Mouse (Mus musculus): Measurements from ENCODE around the gene Akr1b3.

The Akr1b3 gene

DNA sequence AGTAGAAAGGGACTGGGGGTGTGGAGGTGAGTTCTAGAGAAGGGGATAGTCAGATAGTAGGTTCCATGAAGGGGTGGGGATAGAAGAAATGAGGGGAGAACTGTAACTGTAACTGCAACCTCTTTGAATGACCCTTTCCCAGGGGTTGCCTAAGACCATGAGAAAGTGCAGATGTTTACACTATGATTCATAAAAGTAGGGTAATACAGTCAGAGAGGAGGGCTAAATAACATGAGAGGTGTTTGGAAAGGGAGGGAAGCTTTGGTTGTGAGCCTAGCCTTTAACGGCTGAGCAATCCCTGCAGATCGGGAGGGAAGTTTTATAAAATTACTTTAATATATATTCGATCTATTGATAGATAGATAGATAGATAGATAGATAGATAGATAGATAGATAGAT, 20.2 kb downstream of the Akr1b3 start:
- Histone ChIP-seq H3K36me3 (ENCODE audit: control insufficient read depth, insufficient read depth, low read length, poor library complexity, severe bottlenecking) (no peaks in the 10 kb centered on the region), H3K27me3 (ENCODE audit: control insufficient read depth, insufficient read depth, low read length, poor library complexity, severe bottlenecking) (no peaks in the 10 kb centered on the region)
- no peak for DNase-seq (ENCODE audit: low read depth, low spot score)

DNA sequence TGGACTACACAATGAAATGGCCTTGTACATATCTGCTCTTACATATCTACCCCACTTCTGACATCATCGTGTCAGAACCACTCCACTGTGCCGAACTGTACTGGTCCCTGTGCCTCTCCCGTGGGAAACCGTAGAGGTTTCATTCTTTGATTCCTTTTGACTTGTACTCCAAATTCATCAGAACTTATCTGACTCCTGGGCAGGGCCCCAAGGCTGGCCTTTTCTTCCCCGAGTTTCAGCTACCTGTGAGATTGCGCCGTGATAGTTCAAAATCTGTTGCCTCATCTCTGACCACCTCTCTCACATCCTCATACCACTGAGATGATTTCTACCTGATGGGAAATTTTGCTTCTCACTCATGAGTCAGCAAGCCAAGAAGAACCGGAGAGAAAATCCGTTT, 21.8 kb downstream of the Akr1b3 start:
- Histone ChIP-seq H3K27me3 (ENCODE audit: control insufficient read depth, insufficient read depth, low read length, poor library complexity, severe bottlenecking) (no peaks in the 10 kb centered on the region), H3K36me3 (ENCODE audit: control insufficient read depth, insufficient read depth, low read length, poor library complexity, severe bottlenecking) (no peaks in the 10 kb centered on the region)
- DNase-seq (ENCODE audit: low read depth, low spot score): no peak

DNA sequence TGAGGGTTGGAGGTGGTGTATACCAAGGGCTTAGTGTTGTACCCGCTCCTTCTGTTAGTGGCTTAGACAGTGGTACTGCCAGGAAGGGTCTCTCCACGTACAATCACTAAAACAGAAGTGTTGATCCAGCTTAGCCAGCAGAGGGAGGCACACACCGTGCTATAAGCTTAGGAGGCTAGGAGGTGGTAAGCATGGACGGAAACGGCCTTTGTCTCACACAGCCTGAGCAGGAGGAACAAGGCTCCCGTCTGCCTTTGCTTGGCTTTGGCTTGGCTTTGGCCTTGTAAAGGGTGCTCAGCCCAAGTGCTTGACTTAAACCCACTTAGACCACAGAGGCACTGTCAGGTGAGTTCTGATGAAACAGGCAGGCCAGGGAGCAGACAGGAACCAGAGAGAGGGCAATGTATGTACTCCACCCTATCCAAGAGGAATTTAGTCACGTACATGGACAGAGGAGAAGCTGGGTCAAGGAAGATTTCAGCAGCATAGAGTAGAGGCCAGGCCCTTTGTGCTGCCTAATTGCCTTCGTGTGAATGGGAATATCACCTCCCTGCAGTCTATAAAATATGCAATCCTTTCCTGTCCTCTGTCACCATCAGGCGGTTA, 24.3 kb downstream of the Akr1b3 start:
- DNase-seq (ENCODE audit: low read depth, low spot score): peak; percentile 83

DNA sequence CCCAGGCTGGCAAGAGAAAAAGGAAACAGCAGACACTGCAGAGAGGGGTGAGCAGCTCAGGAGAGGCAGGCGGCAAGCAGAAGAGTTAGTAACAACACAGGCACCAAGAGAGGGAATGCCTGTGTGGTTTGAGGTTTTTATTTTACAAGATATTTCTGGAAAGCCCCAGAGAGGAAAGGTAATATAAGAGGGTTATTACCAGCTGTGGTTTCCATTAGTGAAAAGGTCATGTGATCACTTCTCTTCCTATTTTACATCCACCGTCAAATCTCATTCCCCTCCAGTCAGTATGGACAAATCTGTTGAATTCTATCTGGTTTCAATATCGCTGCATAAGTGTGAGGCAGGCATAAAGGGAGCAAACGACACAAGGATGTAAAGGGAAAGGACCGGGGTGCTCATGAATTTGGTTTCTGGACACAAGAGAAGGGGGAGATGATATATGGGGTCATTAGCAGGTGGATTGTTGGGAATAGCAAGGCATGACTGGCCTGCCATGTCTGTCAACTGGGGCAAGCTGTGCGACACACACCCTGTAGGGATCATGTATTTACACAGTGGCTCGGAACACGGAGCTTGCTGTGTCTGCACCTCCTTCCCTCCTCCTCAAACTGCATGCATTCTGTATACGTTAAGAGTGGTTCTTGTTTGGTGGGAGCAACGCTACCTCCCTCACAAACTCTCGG, 24.9 kb downstream of the Akr1b3 start:
- Histone ChIP-seq H3K27me3 (ENCODE audit: control insufficient read depth, insufficient read depth, low read length, poor library complexity, severe bottlenecking) (no peaks in the 10 kb centered on the region), H3K36me3 (ENCODE audit: control insufficient read depth, insufficient read depth, low read length, poor library complexity, severe bottlenecking) (no peaks in the 10 kb centered on the region)
- DNase-seq (ENCODE audit: low read depth, low spot score): no peak

More for the DNA sequence above, 24.3 kb downstream of the Akr1b3 start:
- no peaks in the 10 kb centered on the region for H3K27me3 ChIP-seq (ENCODE audit: control insufficient read depth, insufficient read depth, low read length, poor library complexity, severe bottlenecking)
- H3K36me3 ChIP-seq (ENCODE audit: control insufficient read depth, insufficient read depth, low read length, poor library complexity, severe bottlenecking): no peaks in the 10 kb centered on the region

DNA sequence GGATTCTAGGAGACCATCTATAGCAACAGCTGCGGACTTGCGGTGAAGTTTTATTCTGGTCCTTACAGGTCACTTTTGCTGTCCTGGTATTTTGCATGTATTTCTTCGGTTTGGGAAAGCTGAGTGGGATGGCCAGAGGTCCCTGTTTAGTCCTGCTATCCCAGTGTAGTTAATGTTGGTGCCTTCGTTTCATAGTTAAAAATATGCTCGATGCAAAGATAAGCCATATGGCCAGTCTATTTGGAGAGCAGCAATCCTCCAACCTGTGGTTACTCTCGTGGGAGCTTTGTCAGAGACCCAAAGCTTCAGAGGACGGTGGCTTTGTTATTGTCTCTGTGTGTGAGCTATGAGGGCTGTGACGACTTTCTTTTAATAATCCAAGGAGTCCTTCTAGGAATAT, 26.6 kb downstream of the Akr1b3 start:
- Histone ChIP-seq H3K36me3 (ENCODE audit: control insufficient read depth, insufficient read depth, low read length, poor library complexity, severe bottlenecking) (no peaks in the 10 kb centered on the region), H3K27me3 (ENCODE audit: control insufficient read depth, insufficient read depth, low read length, poor library complexity, severe bottlenecking) (no peaks in the 10 kb centered on the region)
- DNase-seq (ENCODE audit: low read depth, low spot score): no peak

DNA sequence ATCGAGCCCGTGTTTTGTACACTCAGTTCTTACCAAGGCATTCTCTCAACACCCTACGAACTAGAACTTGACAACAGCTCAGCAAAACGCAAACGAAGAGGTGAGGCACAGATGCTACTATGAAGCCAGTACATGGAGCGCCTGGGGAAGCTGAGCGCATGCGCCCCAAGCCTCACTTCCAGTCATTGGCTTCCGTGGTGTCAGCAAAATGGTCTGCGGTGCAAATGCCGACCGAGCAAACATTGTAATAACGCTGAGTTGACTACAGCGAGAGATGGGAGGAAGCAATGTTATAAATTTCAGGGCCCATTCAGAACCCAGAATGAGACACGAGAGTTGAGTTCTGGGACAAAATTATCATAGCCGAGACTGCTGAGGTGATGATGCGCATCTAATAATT, 27.2 kb downstream of the Akr1b3 start:
- H3K27me3 ChIP-seq (ENCODE audit: control insufficient read depth, insufficient read depth, low read length, poor library complexity, severe bottlenecking): no peaks in the 10 kb centered on the region
- no peak for DNase-seq (ENCODE audit: low read depth, low spot score)
- H3K36me3 ChIP-seq (ENCODE audit: control insufficient read depth, insufficient read depth, low read length, poor library complexity, severe bottlenecking): no peaks in the 10 kb centered on the region

DNA sequence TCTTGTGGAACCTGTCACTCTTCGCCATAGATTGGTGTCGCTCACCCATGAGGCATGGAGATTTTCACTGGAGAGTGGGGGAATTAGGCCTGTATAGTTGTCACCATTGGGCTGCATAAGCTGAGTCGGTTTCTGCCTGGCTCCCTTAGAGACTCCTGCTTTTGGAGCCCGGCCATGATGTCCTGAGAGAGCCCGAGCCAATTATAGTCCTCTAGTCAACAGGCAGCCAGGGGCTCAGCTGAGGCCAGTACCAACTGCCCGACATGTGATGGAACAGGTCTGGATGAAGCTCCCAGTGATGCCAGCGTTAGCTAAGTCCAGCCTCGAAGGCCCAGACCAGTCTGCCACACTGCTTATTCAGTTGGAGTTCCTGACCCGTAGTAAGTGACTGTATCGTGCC, 29.2 kb downstream of the Akr1b3 start:
- no peaks in the 10 kb centered on the region for H3K36me3 ChIP-seq (ENCODE audit: control insufficient read depth, insufficient read depth, low read length, poor library complexity, severe bottlenecking)
- DNase-seq (ENCODE audit: low read depth, low spot score): no peak
- no peaks in the 10 kb centered on the region for H3K27me3 ChIP-seq (ENCODE audit: control insufficient read depth, insufficient read depth, low read length, poor library complexity, severe bottlenecking)

DNA sequence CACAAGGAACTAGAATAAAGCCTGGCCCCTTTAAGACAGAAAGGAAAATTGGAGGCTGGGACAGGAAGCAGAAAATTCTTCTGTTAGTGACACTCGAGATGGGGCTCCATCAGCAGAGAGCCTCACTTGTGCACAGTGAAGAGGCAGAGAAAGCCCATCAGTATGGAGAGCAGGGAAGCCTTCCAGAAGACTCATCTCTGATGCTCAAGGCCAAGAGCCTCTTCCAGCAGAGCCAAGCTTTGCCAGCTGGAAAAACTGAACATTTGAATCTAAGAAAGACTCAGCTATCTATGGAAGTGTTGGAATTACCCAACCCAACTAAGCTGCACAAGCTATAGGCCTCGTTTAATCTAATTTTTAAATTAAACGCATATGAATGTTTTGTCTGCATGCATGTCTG, 30.4 kb downstream of the Akr1b3 start:
- DNase-seq (ENCODE audit: low read depth, low spot score): no peak
- Histone ChIP-seq H3K27me3 (ENCODE audit: control insufficient read depth, insufficient read depth, low read length, poor library complexity, severe bottlenecking) (no peaks in the 10 kb centered on the region), H3K36me3 (ENCODE audit: control insufficient read depth, insufficient read depth, low read length, poor library complexity, severe bottlenecking) (no peaks in the 10 kb centered on the region)

DNA sequence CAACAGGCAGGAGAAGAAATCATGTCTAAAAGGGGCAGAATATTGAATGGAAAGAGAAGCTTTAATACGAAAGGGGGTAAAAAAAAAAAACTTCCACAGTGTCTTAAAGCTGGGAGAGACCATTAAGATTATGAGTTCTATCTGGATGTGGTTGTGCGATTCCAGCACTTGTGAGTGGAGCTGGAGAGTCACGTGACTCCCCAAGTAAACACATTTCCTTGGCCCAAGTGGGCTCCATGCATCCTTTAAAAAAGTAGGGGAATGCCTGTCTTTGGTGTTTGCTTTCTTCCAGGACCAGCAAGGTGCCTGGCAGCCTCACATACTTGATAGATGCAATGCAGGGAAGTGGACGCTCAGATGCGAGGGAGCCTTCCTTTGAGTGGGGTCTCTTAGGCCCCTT, 38.9 kb downstream of the Akr1b3 start:
- no peak for DNase-seq (ENCODE audit: low read depth, low spot score)
- H3K36me3 ChIP-seq (ENCODE audit: control insufficient read depth, insufficient read depth, low read length, poor library complexity, severe bottlenecking): no peaks in the 10 kb centered on the region

DNA sequence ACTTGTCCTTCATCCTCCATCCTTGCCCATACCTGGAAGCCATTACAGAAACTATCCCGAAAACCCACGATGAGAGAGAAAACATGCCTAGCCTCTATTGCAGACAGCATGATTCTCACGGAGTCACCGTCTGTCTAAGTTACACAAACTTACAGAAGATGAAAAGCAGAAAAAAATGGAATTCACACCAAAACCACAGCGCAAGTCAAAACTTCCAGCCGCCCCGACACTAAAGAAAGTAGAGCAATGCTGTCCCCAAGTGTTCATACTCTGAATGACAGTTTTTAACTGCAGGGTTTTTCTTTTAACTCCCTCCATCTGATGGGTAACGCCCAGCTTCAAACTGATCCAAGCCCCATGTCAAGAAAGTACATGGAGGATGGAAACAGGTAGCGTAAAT, 39.6 kb downstream of the Akr1b3 start:
- Histone ChIP-seq H3K27me3 (ENCODE audit: control insufficient read depth, insufficient read depth, low read length, poor library complexity, severe bottlenecking) (no peaks in the 10 kb centered on the region), H3K36me3 (ENCODE audit: control insufficient read depth, insufficient read depth, low read length, poor library complexity, severe bottlenecking) (no peaks in the 10 kb centered on the region)
- peak; percentile 27 for DNase-seq (ENCODE audit: low read depth, low spot score)

More for the DNA sequence above, 38.9 kb downstream of the Akr1b3 start:
- no peaks in the 10 kb centered on the region for H3K27me3 ChIP-seq (ENCODE audit: control insufficient read depth, insufficient read depth, low read length, poor library complexity, severe bottlenecking)

DNA sequence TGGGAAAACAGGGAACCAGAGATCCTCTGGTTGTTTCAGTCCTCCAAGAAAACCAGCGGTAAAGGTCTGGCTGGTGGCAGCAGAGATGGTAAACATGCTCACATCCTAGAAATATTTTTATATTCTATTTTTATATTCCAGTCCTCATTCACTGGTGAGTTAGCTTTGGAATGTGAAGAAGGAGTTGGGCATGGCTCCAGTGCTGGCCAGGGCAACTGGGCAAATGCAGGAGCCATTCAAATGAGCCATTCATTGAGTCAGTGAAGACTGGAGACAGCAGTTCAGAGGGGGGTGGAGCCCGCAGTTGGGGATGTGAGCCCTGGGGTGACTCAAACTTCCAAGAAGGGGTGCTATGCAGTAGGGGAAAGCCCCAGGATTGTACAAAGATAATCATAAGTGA, 42.9 kb downstream of the Akr1b3 start:
- Histone ChIP-seq H3K36me3 (ENCODE audit: control insufficient read depth, insufficient read depth, low read length, poor library complexity, severe bottlenecking) (no peaks in the 10 kb centered on the region), H3K27me3 (ENCODE audit: control insufficient read depth, insufficient read depth, low read length, poor library complexity, severe bottlenecking) (no peaks in the 10 kb centered on the region)
- DNase-seq (ENCODE audit: low read depth, low spot score): no peak

DNA sequence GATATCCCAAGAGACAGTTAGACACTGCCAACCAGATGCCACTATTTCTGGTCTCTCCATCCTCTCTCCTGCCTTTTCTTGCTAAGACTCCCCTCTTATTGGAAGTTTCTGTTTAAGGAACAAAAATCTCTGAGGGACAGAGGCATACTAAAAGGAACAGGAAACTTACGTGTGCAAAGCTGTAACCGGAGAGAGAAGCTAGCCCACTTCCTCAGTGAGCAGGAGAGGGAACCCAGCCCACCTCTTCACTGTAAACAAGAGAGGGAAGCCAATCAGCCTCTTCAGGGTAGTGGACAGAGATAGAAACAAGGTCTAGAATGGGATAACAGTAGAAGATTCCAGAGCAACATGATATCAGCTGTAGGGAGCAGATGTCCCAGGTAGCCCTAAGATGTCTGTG, 44.2 kb downstream of the Akr1b3 start:
- no peak for DNase-seq (ENCODE audit: low read depth, low spot score)
- Histone ChIP-seq H3K27me3 (ENCODE audit: control insufficient read depth, insufficient read depth, low read length, poor library complexity, severe bottlenecking) (no peaks in the 10 kb centered on the region), H3K36me3 (ENCODE audit: control insufficient read depth, insufficient read depth, low read length, poor library complexity, severe bottlenecking) (no peaks in the 10 kb centered on the region)

DNA sequence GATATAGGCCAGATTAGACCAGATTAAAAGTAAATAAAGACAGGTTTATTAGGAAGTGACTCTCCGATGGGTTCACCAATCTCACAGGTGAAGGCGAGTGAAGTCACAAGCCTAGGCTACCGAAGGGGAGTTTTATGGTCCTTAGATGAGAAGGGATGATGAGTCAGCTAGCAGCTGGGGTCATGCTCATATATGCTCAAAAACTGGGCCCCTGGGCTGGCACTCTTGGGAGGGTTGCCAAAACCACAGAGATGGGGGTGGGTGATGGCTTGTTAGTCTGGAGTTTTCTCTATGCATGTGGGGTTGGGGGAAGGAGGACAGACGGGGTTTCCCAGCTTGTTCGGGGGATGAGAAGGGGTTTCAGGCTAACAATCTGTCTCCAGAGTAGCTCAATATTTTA, 44.8 kb downstream of the Akr1b3 start:
- DNase-seq (ENCODE audit: low read depth, low spot score): no peak
- Histone ChIP-seq H3K36me3 (ENCODE audit: control insufficient read depth, insufficient read depth, low read length, poor library complexity, severe bottlenecking) (no peaks in the 10 kb centered on the region), H3K27me3 (ENCODE audit: control insufficient read depth, insufficient read depth, low read length, poor library complexity, severe bottlenecking) (no peaks in the 10 kb centered on the region)

DNA sequence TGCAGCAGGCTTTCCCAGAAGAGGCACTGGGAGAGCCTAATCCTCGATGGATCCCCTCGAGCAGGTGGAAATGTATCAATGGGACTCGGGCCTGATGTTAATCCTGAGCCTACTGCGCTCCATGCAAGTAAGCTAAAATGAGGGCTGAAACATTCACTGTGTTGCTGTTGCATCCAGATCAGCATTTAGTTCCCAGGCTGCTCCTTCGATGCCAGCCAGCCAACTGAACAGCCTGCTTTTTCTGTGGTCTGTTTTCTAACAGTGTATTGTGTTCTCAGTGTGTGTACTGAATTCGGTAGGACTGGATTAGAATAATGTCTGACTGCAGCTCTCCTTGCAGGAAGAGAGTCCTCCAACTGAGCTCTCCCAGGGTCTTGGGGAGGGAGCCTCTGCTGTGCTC, 46.6 kb downstream of the Akr1b3 start:
- Histone ChIP-seq H3K36me3 (ENCODE audit: control insufficient read depth, insufficient read depth, low read length, poor library complexity, severe bottlenecking) (no peaks in the 10 kb centered on the region), H3K27me3 (ENCODE audit: control insufficient read depth, insufficient read depth, low read length, poor library complexity, severe bottlenecking) (no peaks in the 10 kb centered on the region)
- DNase-seq (ENCODE audit: low read depth, low spot score): no peak

DNA sequence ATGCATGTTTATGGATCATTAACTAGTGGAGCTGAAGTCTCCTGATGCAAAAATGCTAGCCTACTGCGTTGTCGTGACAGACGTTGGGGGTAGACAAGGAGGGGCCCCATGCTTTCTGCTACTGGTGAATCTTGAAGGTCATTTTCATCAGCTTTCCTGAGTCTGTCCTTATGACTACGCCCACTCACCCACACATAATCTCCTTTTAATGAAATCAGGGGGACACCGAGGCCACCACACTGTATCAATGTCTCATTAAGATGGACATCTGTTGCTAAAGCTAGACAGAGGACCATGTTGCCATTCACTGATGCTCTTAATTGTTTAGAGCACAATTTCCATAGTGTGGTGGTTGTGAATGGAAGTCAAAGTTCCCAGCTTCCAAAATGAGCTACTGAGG, 58.7 kb downstream of the Akr1b3 start:
- no peak for DNase-seq (ENCODE audit: low read depth, low spot score)
- Histone ChIP-seq H3K36me3 (ENCODE audit: control insufficient read depth, insufficient read depth, low read length, poor library complexity, severe bottlenecking) (no peaks in the 10 kb centered on the region), H3K27me3 (ENCODE audit: control insufficient read depth, insufficient read depth, low read length, poor library complexity, severe bottlenecking) (no peaks in the 10 kb centered on the region; the same call in 1 of the 2 replicates)
